Mouse (Mus musculus) ES-E14 (cell line): ENCODE results near the gene Ntng1.

ENCODE experiments used
- CHD2 ChIP-seq: IDR thresholded peaks from 2 replicates; pipeline ENCODE4 v1.6.1; 2014; ENCODE audit warnings: mild to moderate bottlenecking, low read depth, low read length, inconsistent platforms
- MAFK ChIP-seq: IDR thresholded peaks from 2 replicates; pipeline ENCODE4 v1.6.1; 2014; ENCODE audit warnings: mild to moderate bottlenecking, low read depth, low read length, inconsistent platforms; ENCODE audit not compliant: insufficient read depth
- ZC3H11A ChIP-seq: IDR thresholded peaks from 2 replicates; pipeline ENCODE4 v1.6.1; 2012; ENCODE audit warnings: low read depth, mild to moderate bottlenecking, inconsistent platforms, low read length, borderline replicate concordance

GRCm38 (mm10) chr3:110087189-110087588 lies 56.6 kb downstream of the Ntng1 start:
- no peak for TF ChIP-seq MAFK
- TF ChIP-seq CHD2 = no peak
- TF ChIP-seq ZC3H11A = no peak
